8 mouse cellular contexts compared by ENCODE assay signal in the genomic region with DNA sequence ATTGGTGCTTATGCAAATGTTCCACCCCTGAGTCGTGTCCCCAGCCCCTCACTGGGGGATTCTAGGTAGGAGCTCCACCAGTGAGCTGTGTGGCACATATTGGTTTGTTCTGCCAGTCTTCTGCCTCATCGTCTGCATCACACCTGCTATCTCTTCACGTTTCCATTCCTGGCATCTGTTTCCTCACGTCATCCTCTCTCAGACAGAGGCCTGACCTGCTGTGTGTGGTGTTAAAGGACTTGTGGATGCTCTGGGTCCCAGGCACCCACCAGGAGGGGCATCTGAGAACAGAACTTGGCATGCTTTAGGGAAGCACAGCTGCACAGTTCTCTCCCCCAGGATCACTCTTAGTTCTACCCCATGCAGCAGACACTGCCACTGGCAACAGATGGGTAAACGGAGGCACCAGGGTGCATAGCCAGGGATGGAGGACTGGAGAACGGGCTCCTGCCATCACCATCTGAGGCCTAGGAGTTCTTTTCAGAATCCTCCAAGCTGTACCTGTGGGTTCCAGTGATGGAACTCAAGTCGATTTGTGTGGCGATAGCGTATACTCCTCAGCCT. TPM values are rescaled to one million over a fixed set of nuclear protein-coding genes. Genes with fewer than 3 reads are reported as not detected.
DNase-seq lines count a peak whose midpoint lies in the region; ATAC-seq and TF ChIP-seq lines count a peak whose summit lies in the region.

No protein-coding gene starts in this region.

- H3K4me2 ChIP-seq in kidney, embryonic 14.5 days (replicated peaks; ENCODE audit: low read depth, low read length): peak overlapping the region; percentile 94
- H3K4me2 ChIP-seq in hindbrain, embryonic 13.5 days: peak overlapping the region; percentile 84
- H3K4me2 ChIP-seq in midbrain, embryonic 12.5 days (replicated peaks): peak overlapping the region; percentile 95

- H3K4me3 ChIP-seq in kidney, embryonic 14.5 days (ENCODE audit: low read length): peak overlapping the region; percentile 63; the same call in 1 of the 2 replicates
- H3K4me3 ChIP-seq in cortical plate, adult 2 months (ENCODE audit: insufficient read depth, low read length): peak overlapping the region; percentile 67
- peak overlapping the region; percentile 62 for H3K4me3 ChIP-seq in hindbrain, embryonic 13.5 days
- no peak overlapping the region for H3K4me3 ChIP-seq in midbrain, embryonic 12.5 days

- no peaks in the 10 kb centered on the region for H3K36me3 ChIP-seq in kidney, embryonic 14.5 days (ENCODE audit: control insufficient read depth, insufficient read depth, low read length)
- H3K36me3 ChIP-seq in hindbrain, embryonic 13.5 days: no peaks in the 10 kb centered on the region
- no peaks in the 10 kb centered on the region for H3K36me3 ChIP-seq in midbrain, embryonic 12.5 days

- H3K4me1 ChIP-seq in kidney, embryonic 14.5 days (ENCODE audit: control insufficient read depth, insufficient read depth, low read length): peaks cover 29% of the 10 kb centered on the region; the same call in 1 of the 2 replicates
- H3K4me1 ChIP-seq in cortical plate, adult 2 months (ENCODE audit: control insufficient read depth, insufficient read depth, low read length): peaks cover 4% of the 10 kb centered on the region; the same call in 1 of the 2 replicates
- H3K4me1 ChIP-seq in hindbrain, embryonic 13.5 days (replicated peaks): peaks cover 28% of the 10 kb centered on the region
- H3K4me1 ChIP-seq in midbrain, embryonic 12.5 days: peaks cover 18% of the 10 kb centered on the region

- 35% methylated on average over 9 of the region's 9 CpGs for WGBS in kidney, embryonic 14.5 days
- WGBS in hindbrain, embryonic 13.5 days: 33% methylated on average over 9 of the region's 9 CpGs
- WGBS in midbrain, embryonic 12.5 days: 30% methylated on average over 9 of the region's 9 CpGs

- ATAC-seq in kidney, embryonic 14.5 days (ENCODE audit: low FRiP score, low TSS enrichment): no peak
- ATAC-seq in hindbrain, embryonic 13.5 days (ENCODE audit: low FRiP score): no peak
- no peak for ATAC-seq in midbrain, embryonic 12.5 days (ENCODE audit: low FRiP score, low read depth)
- no peak for ATAC-seq in inflammation-experienced regulatory T-cells, adult 6 months

- H3K27me3 ChIP-seq in kidney, embryonic 14.5 days (ENCODE audit: control insufficient read depth, insufficient read depth, low read length): peaks cover 54% of the 10 kb centered on the region
- H3K27me3 ChIP-seq in hindbrain, embryonic 13.5 days: peaks cover 66% of the 10 kb centered on the region
- peaks cover 72% of the 10 kb centered on the region for H3K27me3 ChIP-seq in midbrain, embryonic 12.5 days

- no peak for TF ChIP-seq CTCF in cortical plate, adult 2 months (IDR thresholded peaks at IDR 0.05; ENCODE audit: extremely low read depth, insufficient read depth, low read length)

- no peaks in the 10 kb centered on the region for H3K9me3 ChIP-seq in kidney, embryonic 14.5 days (ENCODE audit: control insufficient read depth, low read length)
- H3K9me3 ChIP-seq in hindbrain, embryonic 13.5 days: no peaks in the 10 kb centered on the region
- H3K9me3 ChIP-seq in midbrain, embryonic 12.5 days: no peaks in the 10 kb centered on the region

- intact Hi-C loops in gastrocnemius, postnatal 36 days (cut with DNase I): no loop called here

- H3K9ac ChIP-seq in kidney, embryonic 14.5 days (ENCODE audit: low read depth, low read length): no peak overlapping the region
- peak overlapping the region; percentile 85 for H3K9ac ChIP-seq in hindbrain, embryonic 13.5 days
- 0 out of 2 replicates have a peak overlapping the region, but pooled peaks have one; percentile 11 for H3K9ac ChIP-seq in midbrain, embryonic 12.5 days (replicated peaks)

- no peak for DNase-seq in kidney, adult 9 months
- DNase-seq in gastrocnemius, postnatal 36 days: no peak
- DNase-seq in kidney, adult 11 months: no peak

- H3K27ac ChIP-seq in kidney, embryonic 14.5 days (ENCODE audit: low read depth, low read length): no peak overlapping the region
- no peak overlapping the region for H3K27ac ChIP-seq in cortical plate, adult 2 months (ENCODE audit: insufficient read depth, low read length)
- H3K27ac ChIP-seq in hindbrain, embryonic 13.5 days: no peak overlapping the region
- H3K27ac ChIP-seq in midbrain, embryonic 12.5 days (replicated peaks): no peak overlapping the region

- no peak for TF ChIP-seq POLR2A in cortical plate, adult 2 months (IDR thresholded peaks at IDR 0.05; ENCODE audit: extremely low read depth, insufficient read depth, low read length)

RNA-seq across cellular contexts. Expression of gene Jak3, which starts 0.6 kb away (rescaled TPM):
- polyA plus RNA-seq in kidney, embryonic 14.5 days (2014; fragmentation: Nextera tagmentation; extraction: Ambion mirVana): 3.0 and 5.2 TPM in 2 replicates
- polyA plus RNA-seq in cortical plate, adult 2 months (2012; rRNA removed): 6.0 and 6.1 TPM in 2 replicates
- 3.5 TPM in 2 replicates for polyA plus RNA-seq in hindbrain, embryonic 13.5 days (2015; fragmentation: Nextera tagmentation; extraction: Ambion mirVana)
- 3.3 and 3.4 TPM in 2 replicates for polyA plus RNA-seq in midbrain, embryonic 12.5 days (2016; fragmentation: Nextera tagmentation; extraction: Ambion mirVana)
- polyA plus RNA-seq in inflammation-experienced regulatory T-cells, adult 6 months (2017; shearing (Covaris generic)): 10 to 100 TPM; 18.9 to 30.3 (median 22.5) TPM
- total RNA-seq in gastrocnemius, postnatal 36 days (2021): 1 to 10 TPM; 1.8 TPM

RNA-seq across cellular contexts. Expression of gene Unc13a, which starts 4.0 kb away (rescaled TPM):
- 0.50 and 0.53 TPM in 2 replicates for polyA plus RNA-seq in kidney, embryonic 14.5 days (2014; fragmentation: Nextera tagmentation; extraction: Ambion mirVana)
- 199 and 221 TPM in 2 replicates for polyA plus RNA-seq in cortical plate, adult 2 months (2012; rRNA removed)
- polyA plus RNA-seq in hindbrain, embryonic 13.5 days (2015; fragmentation: Nextera tagmentation; extraction: Ambion mirVana): 18.0 and 18.9 TPM in 2 replicates
- polyA plus RNA-seq in midbrain, embryonic 12.5 days (2016; fragmentation: Nextera tagmentation; extraction: Ambion mirVana): 12.8 and 16.9 TPM in 2 replicates
- under 1 TPM; 0.42 to 0.67 (median 0.54) TPM for polyA plus RNA-seq in inflammation-experienced regulatory T-cells, adult 6 months (2017; shearing (Covaris generic))
- total RNA-seq in gastrocnemius, postnatal 36 days (2021): not detected

RNA-seq across cellular contexts. Expression of gene Insl3, which starts 13.5 kb away (rescaled TPM):
- polyA plus RNA-seq in kidney, embryonic 14.5 days (2014; fragmentation: Nextera tagmentation; extraction: Ambion mirVana): 1.2 TPM in 1 of 2 replicates, not detected in the other
- 1.4 and 1.6 TPM in 2 replicates for polyA plus RNA-seq in cortical plate, adult 2 months (2012; rRNA removed)
- 0.31 and 0.79 TPM in 2 replicates for polyA plus RNA-seq in hindbrain, embryonic 13.5 days (2015; fragmentation: Nextera tagmentation; extraction: Ambion mirVana)
- not detected in 2 replicates for polyA plus RNA-seq in midbrain, embryonic 12.5 days (2016; fragmentation: Nextera tagmentation; extraction: Ambion mirVana)
- polyA plus RNA-seq in inflammation-experienced regulatory T-cells, adult 6 months (2017; shearing (Covaris generic)): 10 to 100 TPM; 11.7 to 25.4 (median 22.8) TPM
- 1 to 10 TPM; 1.0 to 1.2 TPM for total RNA-seq in gastrocnemius, postnatal 36 days (2021)

RNA-seq across cellular contexts. Expression of gene B3gnt3, which starts 26.1 kb away (rescaled TPM):
- polyA plus RNA-seq in kidney, embryonic 14.5 days (2014; fragmentation: Nextera tagmentation; extraction: Ambion mirVana): 1.1 and 1.6 TPM in 2 replicates
- 0.74 and 0.86 TPM in 2 replicates for polyA plus RNA-seq in cortical plate, adult 2 months (2012; rRNA removed)
- polyA plus RNA-seq in hindbrain, embryonic 13.5 days (2015; fragmentation: Nextera tagmentation; extraction: Ambion mirVana): 0.32 and 0.34 TPM in 2 replicates
- polyA plus RNA-seq in midbrain, embryonic 12.5 days (2016; fragmentation: Nextera tagmentation; extraction: Ambion mirVana): 0.55 and 0.66 TPM in 2 replicates
- 1 to 10 TPM; 2.8 to 5.6 (median 4.3) TPM for polyA plus RNA-seq in inflammation-experienced regulatory T-cells, adult 6 months (2017; shearing (Covaris generic))
- 1 to 10 TPM; 2.1 to 2.6 TPM for total RNA-seq in gastrocnemius, postnatal 36 days (2021)

RNA-seq across cellular contexts. Expression of gene Fcho1, which starts 50.0 kb away (rescaled TPM):
- 5.5 and 6.5 TPM in 2 replicates for polyA plus RNA-seq in kidney, embryonic 14.5 days (2014; fragmentation: Nextera tagmentation; extraction: Ambion mirVana)
- polyA plus RNA-seq in cortical plate, adult 2 months (2012; rRNA removed): 218 and 247 TPM in 2 replicates
- 62.2 and 68.2 TPM in 2 replicates for polyA plus RNA-seq in hindbrain, embryonic 13.5 days (2015; fragmentation: Nextera tagmentation; extraction: Ambion mirVana)
- polyA plus RNA-seq in midbrain, embryonic 12.5 days (2016; fragmentation: Nextera tagmentation; extraction: Ambion mirVana): 39.2 and 43.7 TPM in 2 replicates
- 10 to 100 TPM; 37.6 to 66.4 (median 54.3) TPM for polyA plus RNA-seq in inflammation-experienced regulatory T-cells, adult 6 months (2017; shearing (Covaris generic))
- 1 to 10 TPM in 1 of 2 experiments, not detected in 1; 1.4 TPM for total RNA-seq in gastrocnemius, postnatal 36 days (2021)

Comparison
In these comparisons a context has a peak if more than half of its experiments do, and no peak if none do; other contexts are left out.
1. RNA of gene Unc13a, which starts 4.0 kb away (polyA plus RNA-seq): 199 to 221 TPM in cortical plate, adult 2 months; 18.0 to 18.9 TPM in hindbrain, embryonic 13.5 days, 12.8 to 16.9 TPM in midbrain, embryonic 12.5 days, 0.42 to 0.67 TPM in inflammation-experienced regulatory T-cells, adult 6 months and 0.50 to 0.53 TPM in kidney, embryonic 14.5 days; every median in the first group is over 10 times any median in the second.
2. Peak in every context shown above with its lines, with median percentiles within 50 percentile points of each other: H3K4me2 ChIP-seq.